Mouse (Mus musculus): ENCODE measurements around the gene Ufc1.

- no peak for TF ChIP-seq GATA1 (IDR thresholded peaks at IDR 0.05; ENCODE audit: borderline replicate concordance, low read length)
- no peak for TF ChIP-seq FLI1 (IDR thresholded peaks at IDR 0.05; ENCODE audit: low read length)
These were observed 53.9 kb downstream of the Ufc1 start for GRCm38 (mm10) chr1:171240911-171241310.

Measured in megakaryocyte, embryonic 14.5 days (primary cell).